Mouse (Mus musculus) left cerebral cortex, postnatal 10 days (tissue): Measurements from ENCODE around the gene Slc9a4. TPM values are rescaled to one million over a fixed set of nuclear protein-coding genes. Genes with fewer than 3 reads are reported as not detected.
A peak's percentile ranks its signal among the peaks of the same experiment; 100 is the strongest.
"Not testable (repeated sequence)": the region's sequence is repeated elsewhere in the genome, so short reads cannot be mapped to it uniquely, and the experiment has no call there.

ENCODE experiments used
- DNase-seq, 2 experiments: peaks; one replicate each; pipeline ENCODE4 v3.0.0; 2021 to 2022; ENCODE audit warnings: low spot score in 2 of 2, mixed read lengths in 1 of 2; ENCODE audit errors: extremely low spot score in 1 of 2
- intact Hi-C: fragments of 180-260 bp; cut with DNase I; formaldehyde crosslinking; loops from one replicate; pipeline ENCODE4 v1.15.1; 2025
- total RNA-seq, 2 experiments: library from RNA; stranded (reverse); gene quantifications; 2 replicates each; pipeline ENCODE4 v1.2.3; 2021

The Slc9a4 gene
- total RNA-seq, 2 experiments from 2014 or later = 0.49 to 0.88 TPM

DNA sequence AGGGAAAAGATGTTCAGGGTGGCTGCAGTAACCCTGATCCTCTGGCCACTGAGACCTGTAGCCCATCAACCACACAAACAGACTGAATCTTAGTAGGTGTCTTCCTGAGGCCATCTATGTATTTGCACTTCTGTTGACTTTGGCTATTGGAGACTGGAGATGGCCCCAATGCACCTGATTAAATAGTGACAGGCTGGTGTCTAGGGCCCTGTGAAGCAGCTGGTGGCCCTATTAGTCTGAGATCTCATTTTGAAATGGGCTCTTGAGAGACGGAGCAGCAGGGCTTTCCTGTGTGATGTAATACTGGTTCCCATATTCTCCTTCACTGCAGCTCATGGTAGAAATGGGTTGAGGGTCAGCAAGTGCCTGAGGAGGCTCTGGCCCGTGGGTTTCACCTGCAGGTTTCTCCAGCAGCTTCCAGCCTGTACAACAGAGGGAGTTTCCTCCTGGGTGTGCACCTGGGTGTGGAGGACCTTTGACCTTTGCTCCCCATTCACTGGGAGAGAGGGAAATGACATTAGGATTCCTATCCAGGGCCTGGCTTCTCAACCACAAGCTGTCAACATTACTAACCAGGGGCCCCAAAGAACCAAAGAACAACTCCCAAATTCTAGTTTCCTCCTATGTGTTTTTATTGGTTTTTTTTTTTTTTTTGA, 52.7 kb downstream of the Slc9a4 start:
- intact Hi-C loops = no loop called here
- DNase-seq = no peak

DNA sequence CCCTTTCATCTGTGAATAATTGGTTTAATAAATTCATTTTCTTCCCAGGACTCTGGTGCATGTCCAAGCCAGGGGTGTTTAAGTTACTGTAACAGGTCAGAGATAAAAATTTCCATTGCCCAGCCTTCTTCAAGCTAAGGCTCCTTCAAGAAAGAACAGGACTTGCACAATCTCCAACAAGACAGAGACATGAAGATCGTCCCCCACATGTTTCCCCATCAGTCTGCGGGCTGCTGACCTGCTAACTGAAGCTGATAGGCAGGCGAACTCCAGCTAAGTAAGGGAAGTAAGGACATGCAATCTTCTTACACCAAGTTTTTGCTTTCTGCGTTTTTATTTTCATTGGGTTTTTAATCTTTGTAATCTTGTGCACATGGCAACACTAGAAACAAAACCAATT, 54.7 kb downstream of the Slc9a4 start:
- DNase-seq = no peak
- intact Hi-C loops = no loop called here

DNA sequence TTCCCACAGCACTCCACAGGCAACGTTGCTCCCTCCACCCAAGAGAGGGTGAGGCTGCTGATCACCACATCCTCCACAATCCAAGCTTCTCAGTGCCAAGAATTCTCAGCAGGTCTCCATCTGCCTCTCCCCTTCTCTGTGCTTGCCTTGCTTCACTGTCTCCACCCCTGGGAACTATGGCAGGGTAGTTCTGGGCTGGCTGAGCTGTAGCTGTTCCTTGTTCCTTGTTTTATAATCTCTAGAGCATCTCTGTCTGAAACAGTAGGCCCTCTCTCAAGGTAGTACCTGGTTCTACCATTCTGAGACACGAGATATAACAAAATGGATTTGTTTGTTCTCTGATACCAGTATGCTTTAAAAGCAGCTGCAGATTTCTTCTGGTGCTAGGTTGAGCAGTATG, 68.4 kb downstream of the Slc9a4 start:
- intact Hi-C loops = no loop called here
- no peak for DNase-seq

DNA sequence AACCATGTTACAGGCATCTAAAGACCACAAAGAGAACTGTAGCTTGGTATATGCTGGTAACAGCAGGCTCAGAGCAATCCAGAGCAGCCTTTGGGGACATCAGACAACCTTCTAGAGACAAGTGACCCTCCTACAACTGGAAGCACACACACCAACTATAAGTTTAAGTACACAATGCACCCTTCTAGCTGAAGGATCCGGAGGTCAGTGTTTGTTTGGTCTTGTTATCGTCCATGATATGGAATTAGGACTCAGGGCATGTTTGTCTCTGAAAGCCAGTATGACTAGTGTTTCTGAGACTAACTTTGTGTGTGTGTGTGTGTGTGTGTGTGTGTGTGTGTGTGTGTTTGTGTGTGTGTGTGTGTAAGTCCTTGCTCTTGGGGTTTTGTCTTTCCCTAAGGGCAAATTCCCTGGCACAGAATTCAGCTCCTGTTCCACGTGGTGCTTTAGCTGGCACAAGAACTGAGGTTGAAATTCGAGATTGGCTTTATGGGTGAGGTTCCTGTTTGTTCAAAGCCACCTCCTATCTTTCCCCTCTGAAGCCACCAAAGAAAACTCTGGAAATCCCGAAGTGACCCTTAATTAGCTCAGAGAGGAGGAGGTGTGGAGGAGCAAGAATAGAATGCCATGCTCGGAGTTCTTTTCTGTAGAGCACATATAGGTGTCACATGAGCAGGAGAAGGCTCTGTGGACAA, 71.1 kb downstream of the Slc9a4 start:
- no peak for DNase-seq

DNA sequence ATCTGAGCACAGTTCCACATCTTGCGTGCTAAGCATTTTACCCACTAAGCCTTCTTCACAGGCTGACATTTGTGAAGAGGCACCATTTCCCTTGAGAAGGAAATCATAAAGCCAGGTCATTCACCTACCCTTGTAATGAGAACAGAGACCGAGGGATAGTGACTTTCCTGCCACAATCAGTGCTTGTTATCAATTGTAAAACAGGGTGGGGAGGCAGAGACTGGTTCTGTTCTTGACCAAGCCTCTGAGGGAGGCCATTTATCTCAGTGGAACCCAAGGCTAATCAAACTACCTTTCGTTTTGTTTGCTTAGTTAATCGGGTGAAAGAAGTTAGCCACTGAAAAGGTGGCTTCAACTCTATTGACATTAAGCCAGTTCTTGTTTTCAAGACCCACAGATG, 77.2 kb downstream of the Slc9a4 start:
- intact Hi-C loops = loop anchor here (5.0 to 10.0 kb wide), 2 partner anchors 80 to 282 kb away; no protein-coding TSS in a partner anchor
- DNase-seq = no peak

More for the DNA sequence above, 71.1 kb downstream of the Slc9a4 start:
- intact Hi-C loops = loop anchor here (10.0 kb wide), 1 partner anchor 276 kb away; no protein-coding TSS in a partner anchor

DNA sequence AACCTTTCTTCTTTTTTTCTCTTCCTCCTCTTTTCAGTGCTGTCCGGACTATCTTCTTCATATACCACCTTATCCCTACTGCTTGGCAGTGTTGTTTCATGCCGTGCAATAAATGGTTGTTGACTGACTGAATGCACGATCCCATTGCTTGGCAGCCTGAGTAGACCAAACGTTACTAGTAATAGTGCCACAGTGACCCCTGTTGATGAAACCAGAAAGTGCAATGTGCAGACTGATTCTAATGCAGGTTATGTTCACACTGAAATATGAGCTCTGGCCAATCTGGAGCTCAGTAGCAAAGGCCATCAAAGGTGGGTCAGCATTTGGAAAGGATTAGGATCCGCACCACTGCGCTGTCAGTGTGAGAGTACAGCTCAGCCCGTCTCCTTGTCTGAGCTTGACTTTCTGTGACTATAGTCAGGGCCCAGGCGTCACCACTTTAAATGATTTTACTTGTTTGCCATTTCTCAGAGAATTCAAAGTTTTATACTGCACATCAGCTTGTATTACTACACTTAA, 78.2 kb downstream of the Slc9a4 start:
- intact Hi-C loops = loop anchor here (5.0 to 10.0 kb wide), 2 partner anchors 81 to 283 kb away; no protein-coding TSS in a partner anchor

DNA sequence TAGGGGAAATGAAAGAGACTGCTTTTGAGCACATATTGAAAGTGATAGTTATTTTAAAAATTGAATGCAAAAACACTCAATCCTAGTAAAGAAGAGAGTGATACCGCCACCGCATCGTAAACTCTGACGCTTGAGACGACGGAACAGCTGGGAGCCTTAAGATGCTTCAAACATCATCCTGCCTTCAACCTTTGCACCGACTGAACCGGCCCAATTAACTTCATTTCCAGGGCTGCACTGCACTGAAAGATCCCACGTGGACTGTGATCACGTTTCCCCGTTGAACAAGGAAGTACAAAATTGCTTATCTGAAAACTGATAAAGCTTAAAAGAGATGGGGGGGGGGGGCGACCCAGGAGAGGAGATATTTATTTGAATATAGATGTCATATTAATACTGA, 79.1 kb downstream of the Slc9a4 start:
- no peak for DNase-seq
- intact Hi-C loops = loop anchor here (5.0 to 10.0 kb wide), 2 partner anchors 82 to 284 kb away; no protein-coding TSS in a partner anchor

More for the DNA sequence above, 78.2 kb downstream of the Slc9a4 start:
- peak; percentile 46 to 60 for DNase-seq

DNA sequence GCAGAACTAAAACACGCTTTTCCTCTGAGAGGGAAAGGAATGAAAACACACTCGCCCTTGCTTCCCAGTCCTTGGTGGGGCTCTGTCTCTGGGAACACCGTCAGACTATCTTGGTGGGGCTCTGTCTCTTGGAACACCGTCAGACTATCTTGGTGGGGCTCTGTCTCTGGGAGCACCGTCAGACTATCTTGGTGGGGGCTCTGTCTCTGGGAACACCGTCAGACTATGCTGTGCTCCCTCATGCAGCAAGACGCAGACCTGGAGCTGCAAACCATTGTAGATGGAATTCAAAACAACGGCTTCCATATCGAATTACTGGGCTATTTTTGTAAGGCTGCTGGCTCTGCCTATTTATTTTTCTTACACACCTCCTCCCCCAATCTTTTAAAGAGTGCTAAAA, 79.6 kb downstream of the Slc9a4 start:
- DNase-seq = no peak
- intact Hi-C loops = loop anchor here (5.0 to 10.0 kb wide), 2 partner anchors 82 to 285 kb away; no protein-coding TSS in a partner anchor

DNA sequence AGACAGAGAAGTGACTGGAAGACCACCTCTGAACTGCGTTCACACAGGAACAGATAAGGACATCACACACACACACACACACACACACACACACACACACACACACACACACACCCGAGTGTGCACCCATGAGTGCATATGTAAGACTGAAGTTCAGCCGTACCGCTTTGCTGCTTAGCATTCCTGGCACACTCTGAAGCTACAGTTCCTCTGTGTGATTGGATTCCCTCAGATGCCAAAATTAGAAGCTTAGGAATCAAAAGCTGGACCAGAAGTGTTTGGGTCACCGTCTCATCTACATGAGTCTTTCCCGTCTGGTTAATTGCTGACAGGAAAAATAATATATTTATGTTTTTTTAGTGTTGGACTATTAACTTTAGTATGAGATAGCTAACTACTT, 81.0 kb downstream of the Slc9a4 start:
- no peak for DNase-seq
- intact Hi-C loops = no loop called here

DNA sequence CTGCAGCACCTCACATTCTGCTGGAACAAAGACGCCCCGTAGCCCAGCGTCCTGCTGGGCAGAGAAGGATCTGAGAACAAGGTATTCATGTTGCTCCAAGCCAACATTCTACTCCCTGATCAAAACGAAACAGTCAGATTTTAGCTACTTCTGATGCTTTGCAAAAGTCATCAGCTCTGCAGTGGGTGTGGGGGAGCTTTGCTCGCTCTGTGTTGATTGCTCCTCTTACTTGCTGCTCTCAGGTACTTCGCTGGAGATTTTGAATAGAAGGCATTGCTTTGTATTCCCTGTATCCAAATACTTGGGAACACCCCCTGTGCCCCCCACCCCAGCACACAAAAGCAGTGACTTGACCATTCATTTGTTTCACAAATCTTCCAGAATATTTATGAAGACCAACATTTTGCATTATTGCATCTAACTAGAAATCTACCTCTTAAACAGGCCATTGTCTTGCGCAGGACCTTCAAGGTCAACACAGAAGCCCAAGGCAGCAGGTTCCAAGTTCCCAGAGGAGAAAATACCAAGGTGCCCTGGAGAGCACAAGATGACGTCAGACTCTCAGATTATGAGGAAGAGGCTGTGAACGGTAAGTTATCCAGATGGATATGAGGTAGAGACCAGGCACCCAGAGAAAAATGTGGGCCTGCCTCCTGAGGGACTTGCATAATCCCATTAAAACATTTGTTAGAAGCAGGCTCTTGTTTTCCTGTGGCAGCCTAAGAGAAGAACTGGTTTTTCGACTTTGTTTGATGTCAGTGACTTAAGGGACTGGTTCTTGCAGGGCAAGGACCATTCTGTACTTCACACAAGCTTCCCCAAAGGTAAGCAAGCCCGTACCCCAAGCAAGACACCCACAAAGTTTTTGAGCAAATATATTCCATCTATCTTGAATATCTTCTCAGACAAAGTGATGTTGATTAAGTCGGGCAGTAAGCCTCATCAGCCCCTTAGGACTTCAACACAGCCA, 85.8 kb downstream of the Slc9a4 start:
- no peak for DNase-seq
- intact Hi-C loops = no loop called here

DNA sequence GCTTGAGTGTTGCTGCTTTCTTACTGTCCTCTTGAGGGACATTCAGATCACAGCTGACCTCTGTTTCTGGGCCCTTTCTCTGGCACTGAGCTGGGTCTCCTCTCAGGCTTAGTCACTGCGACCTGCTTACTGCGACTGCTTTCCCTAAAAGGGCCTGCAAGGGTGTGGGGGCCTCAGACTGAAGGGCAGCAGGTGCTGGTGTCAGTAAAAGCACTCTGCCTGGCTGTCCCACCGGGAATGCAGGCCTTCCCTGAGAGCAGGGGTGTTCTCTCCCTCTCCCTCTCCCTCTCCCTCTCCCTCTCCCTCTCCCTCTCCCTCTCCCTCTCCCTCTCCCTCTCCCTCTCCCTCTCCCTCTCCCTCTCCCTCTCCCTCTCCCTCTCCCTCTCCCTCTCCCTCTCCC, 87.6 kb downstream of the Slc9a4 start:
- DNase-seq, intact Hi-C loops: not testable (repeated sequence)

DNA sequence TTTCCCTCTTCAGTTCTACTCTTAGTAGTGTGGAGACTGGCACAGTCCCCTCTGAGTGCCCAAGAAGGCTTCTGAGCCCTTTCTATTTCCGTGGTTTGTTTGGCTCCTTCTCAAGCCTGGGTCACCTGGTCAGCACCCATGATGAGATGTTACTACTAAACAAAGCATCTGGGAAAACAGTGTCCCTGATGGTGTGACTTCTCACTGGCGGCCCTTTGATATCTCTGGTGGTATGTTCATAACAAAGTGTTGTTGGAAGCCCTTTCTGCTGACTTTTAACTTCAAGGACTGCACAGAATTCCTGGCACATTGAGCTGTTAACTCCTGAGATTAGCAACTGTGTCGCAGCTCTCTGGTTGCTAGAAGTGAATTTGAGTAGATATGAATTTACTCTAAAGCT, 90.1 kb downstream of the Slc9a4 start:
- DNase-seq = no peak
- intact Hi-C loops = no loop called here

DNA sequence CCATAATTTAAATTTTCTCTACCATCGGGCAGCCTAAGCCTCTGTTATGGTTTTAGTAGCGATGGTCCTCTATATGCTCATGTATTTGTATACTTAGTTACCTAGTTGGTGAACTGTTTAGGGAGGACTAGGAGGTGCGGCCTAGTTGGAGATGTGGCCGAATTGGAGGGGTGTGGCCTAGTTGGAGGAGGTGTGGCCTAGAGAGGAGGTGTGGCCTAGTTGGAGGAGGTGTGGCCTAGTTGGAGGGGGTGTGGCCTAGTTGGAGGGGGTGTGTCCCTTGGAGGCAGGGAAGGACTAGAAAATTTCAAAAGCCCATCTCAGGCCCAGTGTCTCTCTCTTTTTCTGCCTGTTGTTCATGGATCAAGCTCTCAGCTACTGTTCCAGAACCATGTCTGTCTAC, 91.6 kb downstream of the Slc9a4 start:
- DNase-seq = no peak
- intact Hi-C loops = no loop called here

DNA sequence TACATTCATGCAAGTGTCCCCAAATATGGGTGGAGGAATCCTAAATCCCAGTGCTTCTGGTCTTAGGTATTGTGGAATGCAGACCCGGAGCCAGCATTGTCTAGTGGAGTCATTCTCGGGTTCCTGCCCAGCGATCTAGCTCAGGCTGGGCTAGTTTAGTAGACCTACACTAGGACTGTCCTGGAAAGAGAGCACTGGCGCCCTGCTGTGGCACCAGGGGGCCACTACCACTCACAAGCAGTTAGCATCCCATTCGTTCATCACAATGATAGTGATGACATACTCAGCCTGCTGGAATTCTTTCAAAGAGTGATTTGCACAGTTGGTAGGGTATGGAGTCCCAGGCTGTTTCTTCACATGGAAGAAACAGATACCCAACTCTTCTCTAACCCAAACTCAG, 97.4 kb downstream of the Slc9a4 start:
- intact Hi-C loops = no loop called here
- no peak for DNase-seq

Other genes starting within 250 kb of the Slc9a4 start
- gene Il1rl1, start 150.5 kb upstream of the Slc9a4 start, total RNA-seq = under 1 TPM; 0.21 to 0.53 TPM
- under 1 TPM in 1 of 2 experiments, not detected in 1; 0.09 TPM for gene Il18r1, start 114.5 kb upstream of the Slc9a4 start, total RNA-seq
- under 1 TPM in 1 of 2 experiments, not detected in 1; 0.15 TPM for gene Il18rap, start 64.7 kb upstream of the Slc9a4 start, total RNA-seq
- 1 to 10 TPM; 2.8 to 3.6 TPM for gene Slc9a2, start 100.5 kb downstream of the Slc9a4 start, total RNA-seq
- gene Mfsd9, start 210.6 kb downstream of the Slc9a4 start, total RNA-seq = 1 to 10 TPM; 4.7 to 5.0 TPM
- under 1 TPM; 0.16 to 0.24 TPM for gene Tmem182, start 225.5 kb downstream of the Slc9a4 start, total RNA-seq